Mouse (Mus musculus) skeletal muscle tissue, adult 2 months (tissue): ENCODE measurements at regions not wholly inside any gene's neighbourhood (a gene's known extent, or its start where the extent isn't known, plus 50 kb on each side); places are given as distances from the start of the nearest gene placed in this dataset.

ENCODE experiments used
- DNase-seq: peaks from one replicate; pipeline ENCODE4 v3.0.0-alpha.2; 2012; ENCODE audit warnings: low read depth, low spot score

GRCm38 (mm10) chr8:109012655-109013054, 481.2 kb upstream of the Pmfbp1 start:
- no peak for DNase-seq

- no peak for DNase-seq
Observed at GRCm38 (mm10) chr8:109013577-109013976, 480.2 kb upstream of the Pmfbp1 start.

- DNase-seq, result peak; percentile 2
Observed at GRCm38 (mm10) chr8:109014746-109015145, 479.1 kb upstream of the Pmfbp1 start.

- no peak for DNase-seq
Observed at GRCm38 (mm10) chr8:109019565-109019964, 474.3 kb upstream of the Pmfbp1 start.

GRCm38 (mm10) chr8:109020102-109020501, 473.7 kb upstream of the Pmfbp1 start:
- DNase-seq, result no peak

- DNase-seq, result no peak
Observed at GRCm38 (mm10) chr8:109027923-109028322, 465.9 kb upstream of the Pmfbp1 start.

- DNase-seq, result no peak
Observed at GRCm38 (mm10) chr8:109053608-109054007, 440.2 kb upstream of the Pmfbp1 start.

GRCm38 (mm10) chr8:109059152-109059551, 434.7 kb upstream of the Pmfbp1 start:
- no peak for DNase-seq

GRCm38 (mm10) chr8:109062376-109062775, 431.5 kb upstream of the Pmfbp1 start:
- DNase-seq, result no peak

- peak; percentile 4 for DNase-seq
Observed at GRCm38 (mm10) chr8:109073715-109074114, 420.1 kb upstream of the Pmfbp1 start.

GRCm38 (mm10) chr8:109075006-109075405, 418.8 kb upstream of the Pmfbp1 start:
- DNase-seq, result no peak

GRCm38 (mm10) chr8:109079223-109079622, 414.6 kb upstream of the Pmfbp1 start:
- DNase-seq, result no peak

- peak; percentile 75 for DNase-seq
Observed at GRCm38 (mm10) chr8:109081295-109081694, 412.5 kb upstream of the Pmfbp1 start.

GRCm38 (mm10) chr8:109085134-109085533, 408.7 kb upstream of the Pmfbp1 start:
- no peak for DNase-seq

- DNase-seq, result no peak
Observed at GRCm38 (mm10) chr8:109087781-109088180, 406.0 kb upstream of the Pmfbp1 start.

- DNase-seq, result no peak
Observed at GRCm38 (mm10) chr8:109099671-109100070, 394.2 kb upstream of the Pmfbp1 start.

- DNase-seq, result no peak
Observed at GRCm38 (mm10) chr8:109101416-109101815, 392.4 kb upstream of the Pmfbp1 start.

GRCm38 (mm10) chr8:109104798-109105326, 389.0 kb upstream of the Pmfbp1 start:
- no peak for DNase-seq

GRCm38 (mm10) chr8:109105693-109106092, 388.1 kb upstream of the Pmfbp1 start:
- no peak for DNase-seq

- no peak for DNase-seq
Observed at GRCm38 (mm10) chr8:109106971-109107370, 386.9 kb upstream of the Pmfbp1 start.

- no peak for DNase-seq
Observed at GRCm38 (mm10) chr8:109107762-109108161, 386.1 kb upstream of the Pmfbp1 start.

- no peak for DNase-seq
Observed at GRCm38 (mm10) chr8:109109390-109109789, 384.4 kb upstream of the Pmfbp1 start.

GRCm38 (mm10) chr8:109121776-109122175, 372.1 kb upstream of the Pmfbp1 start:
- no peak for DNase-seq

GRCm38 (mm10) chr8:109142495-109143158, 351.2 kb upstream of the Pmfbp1 start:
- no peak for DNase-seq
